Mouse (Mus musculus) layer of hippocampus, postnatal 14 days (tissue): Measurements from ENCODE around the gene Hcst. TPM values are rescaled to one million over a fixed set of nuclear protein-coding genes. Genes with fewer than 3 reads are reported as not detected.

ENCODE experiments used
- DNase-seq, 2 experiments: peaks; one replicate each; pipeline ENCODE4 v3.0.0; 2021 to 2022; ENCODE audit warnings: low spot score in 2 of 2, mixed read lengths in 1 of 2
- total RNA-seq, 2 experiments: library from RNA; stranded (reverse); gene quantifications; 2 replicates each; pipeline ENCODE4 v1.2.3; 2021

Hcst gene
- total RNA-seq, 2 experiments from 2014 or later = not detected

- DNase-seq = no peak
These were observed 14.6 kb upstream of the Hcst start for GRCm38 (mm10) chr7:30434238-30434637.

GRCm38 (mm10) chr7:30431793-30432192, 12.1 kb upstream of the Hcst start:
- DNase-seq = peak; percentile 75 to 91

- DNase-seq = no peak
These were observed 10.5 kb upstream of the Hcst start for GRCm38 (mm10) chr7:30430191-30430590.

- no peak for DNase-seq
These were observed 9.7 kb upstream of the Hcst start for GRCm38 (mm10) chr7:30429327-30429726.

GRCm38 (mm10) chr7:30423071-30423641, 3.5 kb upstream of the Hcst start:
- peak in 1 of 2 experiments; percentile 41 for DNase-seq

- peak in 1 of 2 experiments; percentile 54 for DNase-seq
These were observed 2.9 kb upstream of the Hcst start for GRCm38 (mm10) chr7:30422560-30422959.

GRCm38 (mm10) chr7:30421890-30422435, 2.3 kb upstream of the Hcst start:
- peak; percentile 86 to 94 for DNase-seq

GRCm38 (mm10) chr7:30421175-30421889, 1.7 kb upstream of the Hcst start, which contains the start of gene Nfkbid:
TSS of gene Nfkbid (plus strand) at chr7:30421732.
- DNase-seq = peak in 1 of 2 experiments; percentile 49

GRCm38 (mm10) chr7:30420673-30421072, 1.0 kb upstream of the Hcst start:
- no peak for DNase-seq

GRCm38 (mm10) chr7:30417856-30418255, 1.8 kb downstream of the Hcst start:
- no peak for DNase-seq

GRCm38 (mm10) chr7:30413596-30413995, 6.1 kb downstream of the Hcst start, which contains the start of gene Tyrobp:
TSS of gene Tyrobp (plus strand) at chr7:30413760.
- DNase-seq = no peak

- DNase-seq = no peak
These were observed 6.9 kb downstream of the Hcst start for GRCm38 (mm10) chr7:30412735-30413147.

- DNase-seq = no peak
These were observed 8.6 kb downstream of the Hcst start for GRCm38 (mm10) chr7:30411023-30411422.

- no peak for DNase-seq
These were observed 9.9 kb downstream of the Hcst start for GRCm38 (mm10) chr7:30409789-30410188.

- DNase-seq = no peak
These were observed 11.0 kb downstream of the Hcst start for GRCm38 (mm10) chr7:30408639-30409038.

- no peak for DNase-seq
These were observed 17.3 kb downstream of the Hcst start for GRCm38 (mm10) chr7:30402343-30402742.

GRCm38 (mm10) chr7:30399671-30400070, 20.0 kb downstream of the Hcst start:
- no peak for DNase-seq

- DNase-seq = no peak
These were observed 24.8 kb downstream of the Hcst start for GRCm38 (mm10) chr7:30394871-30395270.

- DNase-seq = peak in 1 of 2 experiments; percentile 12
These were observed 25.3 kb downstream of the Hcst start for GRCm38 (mm10) chr7:30394379-30394778.

GRCm38 (mm10) chr7:30393631-30394030, 26.0 kb downstream of the Hcst start:
- no peak for DNase-seq

GRCm38 (mm10) chr7:30392746-30393520, 26.7 kb downstream of the Hcst start:
- DNase-seq = no peak

- DNase-seq = no peak
These were observed 35.5 kb downstream of the Hcst start for GRCm38 (mm10) chr7:30384106-30384505.
